Mouse (Mus musculus) right cerebral cortex, adult 18-20 months (tissue): ENCODE data around the gene Tnfrsf8.
"Not testable (repeated sequence)": the region's sequence is repeated elsewhere in the genome, so short reads cannot be mapped to it uniquely, and the experiment has no call there.

ENCODE experiments used
- DNase-seq: peaks from one replicate; pipeline ENCODE4 v3.0.0; 2022; ENCODE audit warnings: mixed read lengths

Tnfrsf8 gene

GRCm38 (mm10) chr4:145306422-145306821 is 8.5 kb downstream of the Tnfrsf8 start:
- no peak for DNase-seq

GRCm38 (mm10) chr4:145305661-145306362 is 9.2 kb downstream of the Tnfrsf8 start:
- not testable (repeated sequence) for DNase-seq

GRCm38 (mm10) chr4:145304109-145304508 is 10.9 kb downstream of the Tnfrsf8 start:
- no peak for DNase-seq

- DNase-seq: no peak
Measured at GRCm38 (mm10) chr4:145302106-145302505, 12.9 kb downstream of the Tnfrsf8 start.

GRCm38 (mm10) chr4:145300210-145300927 is 14.6 kb downstream of the Tnfrsf8 start:
- no peak for DNase-seq

GRCm38 (mm10) chr4:145299355-145299754 is 15.6 kb downstream of the Tnfrsf8 start:
- no peak for DNase-seq

GRCm38 (mm10) chr4:145298846-145299245 is 16.1 kb downstream of the Tnfrsf8 start:
- DNase-seq: no peak

- DNase-seq: peak; percentile 60
Measured at GRCm38 (mm10) chr4:145295589-145296300, 19.2 kb downstream of the Tnfrsf8 start.

GRCm38 (mm10) chr4:145294588-145294987 is 20.4 kb downstream of the Tnfrsf8 start:
- DNase-seq: no peak

GRCm38 (mm10) chr4:145286369-145287120 is 28.4 kb downstream of the Tnfrsf8 start:
- peak; percentile 63 for DNase-seq

- no peak for DNase-seq
Measured at GRCm38 (mm10) chr4:145284675-145285074, 30.3 kb downstream of the Tnfrsf8 start.

- no peak for DNase-seq
Measured at GRCm38 (mm10) chr4:145283441-145283840, 31.5 kb downstream of the Tnfrsf8 start.

GRCm38 (mm10) chr4:145280966-145281365 is 34.0 kb downstream of the Tnfrsf8 start:
- DNase-seq: no peak

GRCm38 (mm10) chr4:145278724-145279370 is 36.1 kb downstream of the Tnfrsf8 start:
- no peak for DNase-seq

- no peak for DNase-seq
Measured at GRCm38 (mm10) chr4:145278231-145278630, 36.7 kb downstream of the Tnfrsf8 start.

- no peak for DNase-seq
Measured at GRCm38 (mm10) chr4:145276368-145277249, 38.4 kb downstream of the Tnfrsf8 start.

- no peak for DNase-seq
Measured at GRCm38 (mm10) chr4:145274887-145275286, 40.1 kb downstream of the Tnfrsf8 start.

- DNase-seq: no peak
Measured at GRCm38 (mm10) chr4:145273923-145274322, 41.0 kb downstream of the Tnfrsf8 start.

GRCm38 (mm10) chr4:145272763-145273162 is 42.2 kb downstream of the Tnfrsf8 start:
- DNase-seq: no peak

GRCm38 (mm10) chr4:145271634-145272033 is 43.3 kb downstream of the Tnfrsf8 start:
- no peak for DNase-seq

- DNase-seq: no peak
Measured at GRCm38 (mm10) chr4:145270136-145270535, 44.8 kb downstream of the Tnfrsf8 start.
